Mouse (Mus musculus): ENCODE data around the gene Tcf12. TPM values are rescaled to one million over a fixed set of nuclear protein-coding genes. Genes with fewer than 3 reads are reported as not detected.

Gene Tcf12
- total and polyA plus RNA-seq, 3 experiments = 41.4 to 42.3 (median 41.7) TPM

GRCm38 (mm10) chr9:71812914-71813313 lies 298.8 kb downstream of the Tcf12 start:
- Histone ChIP-seq H3K9me3 (replicated peaks; ENCODE audit: low read length) (no peaks in the 10 kb centered on the region), H3K27me3 (replicated peaks) (no peaks in the 10 kb centered on the region), H3K4me2 (ENCODE audit: insufficient read depth, low read depth, poor library complexity, severe bottlenecking) (no peak overlapping the region), H3K36me3 (replicated peaks in 1 of 2; ENCODE audit: control insufficient read depth in 1 of 2, insufficient read depth in 1 of 2, low read length in 1 of 2) (no peaks in the 10 kb centered on the region), H3K27ac (ENCODE audit: insufficient read depth, low read depth) (no peak overlapping the region), H3K4me1 (ENCODE audit: control insufficient read depth in 1 of 2, insufficient read depth in 2 of 2) (no peaks in the 10 kb centered on the region), H3K9ac (ENCODE audit: insufficient read depth, low read depth) (no peak overlapping the region), H3K4me3 (replicated peaks in 1 of 3; ENCODE audit: low read depth in 2 of 3, low read length in 2 of 3, poor library complexity in 1 of 3) (no peak overlapping the region), H3K79me2 (replicated peaks; ENCODE audit: control insufficient read depth, extremely low read depth, insufficient read depth, poor library complexity, severe bottlenecking) (no peaks in the 10 kb centered on the region)
- no peak for TF ChIP-seq SIN3A (IDR thresholded peaks at IDR 0.05; ENCODE audit: low read length)
- no peak for TF ChIP-seq POLR2AphosphoS2 (IDR thresholded peaks at IDR 0.05; ENCODE audit: low read depth, low read length)
- no peak for TF ChIP-seq UBTF (IDR thresholded peaks at IDR 0.05; ENCODE audit: low read depth, low read length)
- TF ChIP-seq E2F4 (IDR thresholded peaks at IDR 0.05; ENCODE audit: insufficient replicate concordance, low read depth, low read length) = no peak
- no peak for TF ChIP-seq USF1 (IDR thresholded peaks at IDR 0.05; ENCODE audit: low read depth, low read length)
- TF ChIP-seq EP300 (IDR thresholded peaks at IDR 0.05; ENCODE audit: low read length) = no peak
- TF ChIP-seq CTCF (conservative IDR thresholded peaks at IDR 0.05 in 1 of 2, IDR thresholded peaks at IDR 0.05 in 1 of 2; ENCODE audit: low read depth in 2 of 2, low read length in 2 of 2) = no peak
- no peak for TF ChIP-seq NRF1 (IDR thresholded peaks at IDR 0.05; ENCODE audit: low read depth, low read length)
- TF ChIP-seq MYC (IDR thresholded peaks at IDR 0.05; ENCODE audit: low read depth, low read length) = no peak
- no peak for TF ChIP-seq ZKSCAN1 (IDR thresholded peaks at IDR 0.05; ENCODE audit: borderline replicate concordance, low read depth, low read length)
- TF ChIP-seq KAT2A (IDR thresholded peaks at IDR 0.05; ENCODE audit: insufficient replicate concordance, low read length) = no peak
- TF ChIP-seq JUND (conservative IDR thresholded peaks at IDR 0.05; ENCODE audit: low read depth, low read length) = no peak
- TF ChIP-seq BHLHE40 (IDR thresholded peaks at IDR 0.05; ENCODE audit: low read depth, low read length) = no peak
- TF ChIP-seq ZNF384 (IDR thresholded peaks at IDR 0.05; ENCODE audit: low read depth, low read length) = no peak
- TF ChIP-seq NELFE (IDR thresholded peaks at IDR 0.05; ENCODE audit: low read depth, low read length) = no peak
- TF ChIP-seq JUN (IDR thresholded peaks at IDR 0.05; ENCODE audit: insufficient read depth, low read depth, low read length) = no peak
- TF ChIP-seq SMC3 (IDR thresholded peaks at IDR 0.05; ENCODE audit: low read depth, low read length) = no peak
- no peak for TF ChIP-seq ELF1 (IDR thresholded peaks at IDR 0.05; ENCODE audit: low read depth, low read length)
- dilution Hi-C loops (cut with MboI; ENCODE audit: extremely low pct_ligation_motif_present, extremely low pct_unique_long_range_greater_than_20kb, low sequenced_read_pairs) (no loop called here), in situ Hi-C loops (cut with MboI; ENCODE audit: low pct_ligation_motif_present, low pct_unique_long_range_greater_than_20kb, low sequenced_read_pairs) (no loop called here)
- no peak for DNase-seq (ENCODE audit: extremely low read depth)

GRCm38 (mm10) chr9:71812402-71812801 lies 299.3 kb downstream of the Tcf12 start:
- no peak overlapping the region for H3K9ac ChIP-seq (ENCODE audit: insufficient read depth, low read depth)
- no peaks in the 10 kb centered on the region for H3K9me3 ChIP-seq (replicated peaks; ENCODE audit: low read length)
- no peak overlapping the region for H3K4me2 ChIP-seq (ENCODE audit: insufficient read depth, low read depth, poor library complexity, severe bottlenecking)
- H3K27ac ChIP-seq (ENCODE audit: insufficient read depth, low read depth) = no peak overlapping the region
- in situ Hi-C loops (cut with MboI; ENCODE audit: low pct_ligation_motif_present, low pct_unique_long_range_greater_than_20kb, low sequenced_read_pairs) (no loop called here), dilution Hi-C loops (cut with MboI; ENCODE audit: extremely low pct_ligation_motif_present, extremely low pct_unique_long_range_greater_than_20kb, low sequenced_read_pairs) (no loop called here)
- no peaks in the 10 kb centered on the region for H3K27me3 ChIP-seq (replicated peaks)
- H3K4me1 ChIP-seq (ENCODE audit: control insufficient read depth in 1 of 2, insufficient read depth in 2 of 2) = no peaks in the 10 kb centered on the region
- no peaks in the 10 kb centered on the region for H3K36me3 ChIP-seq (replicated peaks in 1 of 2; ENCODE audit: control insufficient read depth in 1 of 2, insufficient read depth in 1 of 2, low read length in 1 of 2)
- DNase-seq (ENCODE audit: extremely low read depth) = no peak
- H3K4me3 ChIP-seq (replicated peaks in 1 of 3; ENCODE audit: low read depth in 2 of 3, low read length in 2 of 3, poor library complexity in 1 of 3) = no peak overlapping the region
- H3K79me2 ChIP-seq (replicated peaks; ENCODE audit: control insufficient read depth, extremely low read depth, insufficient read depth, poor library complexity, severe bottlenecking) = no peaks in the 10 kb centered on the region
- TF ChIP-seq HCFC1 (IDR thresholded peaks at IDR 0.05; ENCODE audit: low read depth, low read length) (no peak), ELF1 (IDR thresholded peaks at IDR 0.05; ENCODE audit: low read depth, low read length) (no peak), RAD21 (IDR thresholded peaks at IDR 0.05; ENCODE audit: low read depth, low read length) (peak; percentile 33), ZNF384 (IDR thresholded peaks at IDR 0.05; ENCODE audit: low read depth, low read length) (no peak), CTCF (conservative IDR thresholded peaks at IDR 0.05 in 1 of 2, IDR thresholded peaks at IDR 0.05 in 1 of 2; ENCODE audit: low read depth in 2 of 2, low read length in 2 of 2) (peak in 1 of 2 experiments; percentile 51; a peak in 2 of 4 replicates), NRF1 (IDR thresholded peaks at IDR 0.05; ENCODE audit: low read depth, low read length) (no peak), SMC3 (IDR thresholded peaks at IDR 0.05; ENCODE audit: low read depth, low read length) (peak; percentile 20; the same call in 1 of the 2 replicates), ZKSCAN1 (IDR thresholded peaks at IDR 0.05; ENCODE audit: borderline replicate concordance, low read depth, low read length) (no peak)

Measured in CH12.LX (cell line).